Mouse (Mus musculus) forebrain, postnatal 0 days (tissue): ENCODE results near the gene Gm11492. TPM values are rescaled to one million over a fixed set of nuclear protein-coding genes. Genes with fewer than 3 reads are reported as not detected.

Experiments used
- ATAC-seq: fragments of 200-750 bp; cut with Nextera tagmentation; 2 replicates; pipeline ENCODE4 v1.8.0; 2017; ENCODE audit warnings: mild to moderate bottlenecking, moderate library complexity
- DNase-seq: peaks from one replicate; pipeline ENCODE4 v3.0.0-alpha.2; 2015
- H3K27ac ChIP-seq: fragments of 300-500 bp; sonication (generic); 2 replicates; pipeline ENCODE4 v1.5.1; 2014; ENCODE audit warnings: low read depth, mild to moderate bottlenecking, antibody characterized with exemption, low read length, moderate library complexity, mixed read lengths
- H3K27me3 ChIP-seq: fragments of 300-500 bp; sonication (generic); 2 replicates; pipeline ENCODE4 v1.6.1; 2014; ENCODE audit warnings: mild to moderate bottlenecking, low read length, mixed read lengths; ENCODE audit not compliant: insufficient read depth
- H3K36me3 ChIP-seq: fragments of 300-500 bp; sonication (generic); 2 replicates; pipeline ENCODE4 v1.6.1; 2014; ENCODE audit warnings: mild to moderate bottlenecking, moderate library complexity; ENCODE audit not compliant: insufficient read depth
- H3K4me1 ChIP-seq: fragments of 300-500 bp; sonication (generic); 2 replicates; pipeline ENCODE4 v1.6.1; 2014; ENCODE audit warnings: antibody characterized with exemption; ENCODE audit not compliant: insufficient read depth
- H3K4me2 ChIP-seq: fragments of 300-500 bp; sonication (generic); 2 replicates; pipeline ENCODE4 v1.6.1; 2014; ENCODE audit warnings: low read depth, mild to moderate bottlenecking, moderate library complexity
- H3K4me3 ChIP-seq: fragments of 300-500 bp; sonication (generic); 2 replicates; pipeline ENCODE4 v1.5.1; 2014; ENCODE audit warnings: low read depth, low read length, mixed read lengths
- H3K9ac ChIP-seq: fragments of 300-500 bp; sonication (generic); 2 replicates; pipeline ENCODE4 v1.6.1; 2014; ENCODE audit warnings: mild to moderate bottlenecking
- H3K9me3 ChIP-seq: fragments of 300-500 bp; sonication (generic); 2 replicates; pipeline ENCODE4 v1.6.1; 2016; ENCODE audit warnings: low read length
- CTCF ChIP-seq: sonication (generic); IDR thresholded peaks from 2 replicates; pipeline ENCODE4 v1.5.1; 2016; ENCODE audit warnings: antibody characterized with exemption, control low read depth, low read depth
- WGBS: fragments of 180-500 bp; shearing (Covaris S2); extraction: QIAGEN DNeasy Blood & Tissue Kit; methylation state at CpG from one replicate; pipeline ENCODE4 v1.1.7; 2014; 5-methylcytosine and 5-hydroxymethylcytosine counted together
- polyA plus RNA-seq: library from polyadenylated mRNA; unstranded; fragments of >200 nt; fragmentation: Nextera tagmentation; extraction: Ambion mirVana; gene quantifications from 2 replicates; pipeline ENCODE4 v1.2.1, GENCODE M21; 2015
- total RNA-seq: library from RNA; depleted of rRNA; stranded (reverse); fragments of >200 nt; gene quantifications from 2 replicates; pipeline ENCODE4 v1.2.3, GENCODE M21; 2014

Gm11492 gene
- total and polyA plus RNA-seq, 2 experiments from 2014 or later, result not detected

- no peak for DNase-seq
- H3K9ac ChIP-seq, result no peak overlapping the region
- no peak overlapping the region for H3K27ac ChIP-seq
- 46% methylated on average over 8 of the region's 8 CpGs for WGBS
- no peaks in the 10 kb centered on the region for H3K9me3 ChIP-seq
- no peak overlapping the region for H3K4me2 ChIP-seq
- TF ChIP-seq CTCF, result no peak
- H3K4me3 ChIP-seq, result no peak overlapping the region
- H3K4me1 ChIP-seq, result no peaks in the 10 kb centered on the region
- no peaks in the 10 kb centered on the region for H3K27me3 ChIP-seq
- H3K36me3 ChIP-seq, result no peaks in the 10 kb centered on the region
- no peak for ATAC-seq
Observed at GRCm38 (mm10) chr11:87542285-87542684, 24.2 kb upstream of the Gm11492 start.

GRCm38 (mm10) chr11:87542906-87543305 lies 23.5 kb upstream of the Gm11492 start:
- DNase-seq (no peak), ATAC-seq (no peak)
- Histone ChIP-seq H3K9ac (no peak overlapping the region), H3K4me1 (no peaks in the 10 kb centered on the region), H3K27ac (no peak overlapping the region), H3K36me3 (no peaks in the 10 kb centered on the region), H3K4me3 (no peak overlapping the region), H3K27me3 (no peaks in the 10 kb centered on the region), H3K9me3 (no peaks in the 10 kb centered on the region), H3K4me2 (no peak overlapping the region)
- 46% methylated on average over 3 of the region's 3 CpGs for WGBS
- TF ChIP-seq CTCF, result no peak

- H3K27me3 ChIP-seq, result no peaks in the 10 kb centered on the region
- H3K4me1 ChIP-seq, result no peaks in the 10 kb centered on the region
- TF ChIP-seq CTCF, result no peak
- H3K36me3 ChIP-seq, result no peaks in the 10 kb centered on the region
- 77% methylated on average over 4 of the region's 4 CpGs for WGBS
- no peak overlapping the region for H3K4me3 ChIP-seq
- H3K27ac ChIP-seq, result no peak overlapping the region
- H3K4me2 ChIP-seq, result no peak overlapping the region
- DNase-seq, result no peak
- H3K9me3 ChIP-seq, result no peaks in the 10 kb centered on the region
- ATAC-seq, result no peak
- H3K9ac ChIP-seq, result no peak overlapping the region
Observed at GRCm38 (mm10) chr11:87553342-87553741, 13.1 kb upstream of the Gm11492 start.

DNA sequence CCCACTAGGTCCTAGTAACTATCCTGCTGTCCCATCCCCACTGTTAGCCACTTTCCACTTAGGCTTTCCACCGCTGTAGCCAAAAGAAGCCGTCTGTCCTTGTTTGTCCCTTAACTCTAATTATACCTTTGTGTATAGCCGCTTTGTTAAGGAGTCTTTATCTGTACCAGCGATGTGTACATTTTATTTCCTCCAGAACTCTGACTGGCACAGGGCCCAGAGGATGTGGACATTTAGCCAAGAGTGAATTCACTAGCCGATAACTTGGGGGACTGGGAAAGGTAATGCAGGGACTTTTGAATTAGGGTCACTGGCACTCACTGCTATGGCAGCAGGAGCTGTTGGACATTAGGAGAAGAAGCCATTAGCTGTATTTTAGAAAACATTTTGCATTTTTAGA lies 12.1 kb upstream of the Gm11492 start:
- Histone ChIP-seq H3K27ac (no peak overlapping the region), H3K4me1 (no peaks in the 10 kb centered on the region), H3K9me3 (no peaks in the 10 kb centered on the region), H3K27me3 (no peaks in the 10 kb centered on the region), H3K4me2 (no peak overlapping the region), H3K4me3 (no peak overlapping the region), H3K9ac (no peak overlapping the region), H3K36me3 (no peaks in the 10 kb centered on the region)
- ATAC-seq (no peak), DNase-seq (no peak)
- TF ChIP-seq CTCF, result no peak
- 26% methylated on average over 5 of the region's 5 CpGs for WGBS

- Histone ChIP-seq H3K9ac (no peak overlapping the region), H3K27me3 (no peaks in the 10 kb centered on the region), H3K4me2 (no peak overlapping the region), H3K27ac (no peak overlapping the region), H3K9me3 (no peaks in the 10 kb centered on the region), H3K36me3 (no peaks in the 10 kb centered on the region), H3K4me1 (no peaks in the 10 kb centered on the region), H3K4me3 (no peak overlapping the region)
- WGBS, result 28% methylated on average over 2 of the region's 2 CpGs
- no peak for TF ChIP-seq CTCF
- DNase-seq, result no peak
- ATAC-seq, result no peak
Observed at GRCm38 (mm10) chr11:87555106-87555703, 11.2 kb upstream of the Gm11492 start.

- Histone ChIP-seq H3K36me3 (no peaks in the 10 kb centered on the region), H3K27me3 (no peaks in the 10 kb centered on the region), H3K27ac (no peak overlapping the region), H3K4me3 (no peak overlapping the region), H3K9ac (no peak overlapping the region), H3K4me1 (no peaks in the 10 kb centered on the region), H3K9me3 (no peaks in the 10 kb centered on the region), H3K4me2 (no peak overlapping the region)
- DNase-seq, result no peak
- WGBS, result 74% methylated on average over 6 of the region's 6 CpGs
- no peak for ATAC-seq
- no peak for TF ChIP-seq CTCF
Observed at GRCm38 (mm10) chr11:87561208-87561607, 5.2 kb upstream of the Gm11492 start.

- Histone ChIP-seq H3K4me1 (no peaks in the 10 kb centered on the region), H3K4me2 (no peak within 1 kb of the TSS), H3K4me3 (no peak within 1 kb of the TSS), H3K27ac (no peak within 1 kb of the TSS), H3K36me3 (no peaks in the 10 kb centered on the region), H3K27me3 (no peaks in the 10 kb centered on the region), H3K9ac (no peak within 1 kb of the TSS), H3K9me3 (no peaks in the 10 kb centered on the region)
- ATAC-seq (no peak), DNase-seq (peak; percentile 40)
- 75% methylated on average over 7 of the region's 7 CpGs for WGBS
- no peak for TF ChIP-seq CTCF
Observed at GRCm38 (mm10) chr11:87568255-87568953, 2.0 kb downstream of the Gm11492 start, which contains the start of gene Sept4. Gene Sept4, plus strand, starts transcription at chr11:87568903.
